Mouse (Mus musculus) testis, adult 2 months (tissue): ENCODE results near the gene Cux1. TPM values are rescaled to one million over a fixed set of nuclear protein-coding genes. Genes with fewer than 3 reads are reported as not detected.

Experiments used
- H3K27ac ChIP-seq: fragments of 200-500 bp; 2 replicates; pipeline ENCODE4 v1.5.1; 2012; ENCODE audit warnings: low read depth, low read length; ENCODE audit not compliant: control insufficient read depth, insufficient read depth
- H3K27me3 ChIP-seq: fragments of 200-500 bp; 2 replicates; pipeline ENCODE4 v1.6.1; 2012; ENCODE audit warnings: mild to moderate bottlenecking, low read length, moderate library complexity; ENCODE audit not compliant: control insufficient read depth, insufficient read depth
- H3K36me3 ChIP-seq: fragments of 200-500 bp; 2 replicates; pipeline ENCODE4 v1.6.1; 2012; ENCODE audit warnings: mild to moderate bottlenecking, low read length; ENCODE audit not compliant: control insufficient read depth, insufficient read depth
- H3K4me1 ChIP-seq: fragments of 200-500 bp; 2 replicates; pipeline ENCODE4 v1.6.1; 2012; ENCODE audit warnings: low read length; ENCODE audit not compliant: control insufficient read depth, insufficient read depth
- H3K4me3 ChIP-seq: fragments of 200-500 bp; 2 replicates; pipeline ENCODE4 v1.5.1; 2012; ENCODE audit warnings: low read depth, mild to moderate bottlenecking, low read length, moderate library complexity, mixed read lengths; ENCODE audit not compliant: control insufficient read depth
- CTCF ChIP-seq: fragments of 200-500 bp; IDR thresholded peaks from 2 replicates; pipeline ENCODE4 v1.5.1; 2012; ENCODE audit warnings: low read depth, mild to moderate bottlenecking, inconsistent platforms, low read length, moderate library complexity; ENCODE audit not compliant: control insufficient read depth, insufficient read depth, insufficient replicate concordance
- POLR2A ChIP-seq: fragments of 200-500 bp; IDR thresholded peaks from 2 replicates; pipeline ENCODE4 v1.6.1; 2012; ENCODE audit warnings: low read depth, mild to moderate bottlenecking, inconsistent platforms, low read length, moderate library complexity; ENCODE audit not compliant: control insufficient read depth
- polyA plus RNA-seq: library from polyadenylated mRNA; depleted of rRNA; stranded (reverse); fragments of >200 nt; gene quantifications from 2 replicates; pipeline ENCODE4 v1.2.3, GENCODE M21; 2012

Gene Cux1
- polyA plus RNA-seq, 1 experiment = 88.7 TPM

DNA sequence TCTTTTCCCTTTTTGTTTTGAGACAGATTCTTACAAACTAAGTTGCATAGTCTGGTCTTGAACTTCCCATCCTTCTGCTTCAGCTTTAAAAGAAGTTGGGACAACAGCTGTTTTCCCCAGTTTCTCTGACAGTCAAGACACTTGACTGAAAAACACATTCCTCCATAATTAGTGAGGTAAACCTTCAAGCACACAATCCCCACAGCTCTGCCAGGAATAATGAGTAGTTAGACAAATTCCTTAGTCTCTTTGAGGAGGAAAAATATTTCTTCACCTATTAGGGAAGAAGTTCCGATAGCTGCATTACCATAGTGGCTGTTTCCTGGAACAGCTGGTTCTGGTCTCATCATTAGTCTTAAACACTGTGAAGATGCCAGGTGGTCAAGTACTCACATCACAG is 233.2 kb downstream of the Cux1 start:
- Histone ChIP-seq H3K27ac (no peak overlapping the region), H3K4me3 (no peak overlapping the region), H3K36me3 (no peaks in the 10 kb centered on the region), H3K4me1 (no peaks in the 10 kb centered on the region), H3K27me3 (no peaks in the 10 kb centered on the region)
- TF ChIP-seq POLR2A (no peak), CTCF (no peak)

DNA sequence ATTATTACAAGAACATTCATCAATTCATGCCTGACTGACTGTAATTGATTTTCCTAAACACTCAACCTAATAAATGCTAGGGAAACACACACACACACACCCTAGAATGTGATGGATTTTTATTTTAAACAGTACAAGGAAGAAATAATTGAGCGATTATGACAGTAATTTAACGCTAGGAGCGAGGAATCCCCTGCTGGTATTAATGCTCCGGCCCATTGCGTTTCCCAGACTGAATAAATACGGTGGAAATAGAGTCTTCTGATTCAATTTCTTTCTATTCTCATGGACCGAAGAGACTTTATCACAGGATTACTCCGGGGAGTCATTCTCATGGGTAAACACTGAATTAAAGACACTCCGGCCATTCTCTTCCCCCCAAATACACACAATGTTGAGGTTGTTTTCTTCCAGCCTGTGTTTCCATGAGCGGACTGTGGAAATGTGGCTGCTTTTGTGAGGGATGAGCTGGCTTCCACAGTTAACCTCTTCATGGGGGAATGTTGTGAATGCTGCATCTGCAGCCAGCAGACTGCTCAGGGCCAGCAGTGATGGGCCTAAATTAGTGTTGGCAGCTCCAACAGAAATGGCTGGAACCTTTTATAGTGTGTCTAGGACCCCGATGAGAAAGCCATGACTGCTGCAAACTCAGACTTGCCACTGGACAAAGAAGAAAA is 234.4 kb downstream of the Cux1 start:
- Histone ChIP-seq H3K27me3 (no peaks in the 10 kb centered on the region), H3K36me3 (no peaks in the 10 kb centered on the region), H3K4me3 (no peak overlapping the region), H3K27ac (no peak overlapping the region), H3K4me1 (no peaks in the 10 kb centered on the region)
- TF ChIP-seq CTCF = no peak
- TF ChIP-seq POLR2A = no peak

GRCm38 (mm10) chr5:136327736-136328135 is 239.6 kb downstream of the Cux1 start:
- Histone ChIP-seq H3K27me3 (no peaks in the 10 kb centered on the region), H3K4me3 (no peak overlapping the region), H3K27ac (no peak overlapping the region), H3K36me3 (peaks cover 2% of the 10 kb centered on the region; the same call in 1 of the 2 replicates), H3K4me1 (no peaks in the 10 kb centered on the region; the same call in 1 of the 2 replicates)
- TF ChIP-seq POLR2A (no peak), CTCF (no peak)

- TF ChIP-seq POLR2A = no peak
- TF ChIP-seq CTCF = no peak
- H3K27me3 ChIP-seq = no peaks in the 10 kb centered on the region
- H3K4me3 ChIP-seq = no peak overlapping the region
- H3K4me1 ChIP-seq = no peaks in the 10 kb centered on the region; the same call in 1 of the 2 replicates
- H3K36me3 ChIP-seq = peaks cover 2% of the 10 kb centered on the region; the same call in 1 of the 2 replicates
- H3K27ac ChIP-seq = no peak overlapping the region
These were observed 240.7 kb downstream of the Cux1 start for GRCm38 (mm10) chr5:136326626-136327025.

GRCm38 (mm10) chr5:136324506-136324905 is 242.8 kb downstream of the Cux1 start:
- TF ChIP-seq POLR2A (no peak), CTCF (no peak)
- peaks cover 2% of the 10 kb centered on the region; the same call in 1 of the 2 replicates for H3K36me3 ChIP-seq
- H3K4me1 ChIP-seq = no peaks in the 10 kb centered on the region; the same call in 1 of the 2 replicates
- H3K4me3 ChIP-seq = no peak overlapping the region
- H3K27ac ChIP-seq = no peak overlapping the region
- H3K27me3 ChIP-seq = no peaks in the 10 kb centered on the region

GRCm38 (mm10) chr5:136321378-136321777 is 245.9 kb downstream of the Cux1 start:
- no peaks in the 10 kb centered on the region for H3K36me3 ChIP-seq
- H3K4me3 ChIP-seq = no peak overlapping the region

GRCm38 (mm10) chr5:136312566-136312965 is 254.7 kb downstream of the Cux1 start:
- Histone ChIP-seq H3K27me3 (no peaks in the 10 kb centered on the region), H3K36me3 (peaks cover 7% of the 10 kb centered on the region), H3K4me3 (no peak overlapping the region), H3K27ac (no peak overlapping the region), H3K4me1 (no peaks in the 10 kb centered on the region)
- TF ChIP-seq CTCF (no peak), POLR2A (no peak)

More at GRCm38 (mm10) chr5:136321378-136321777, 245.9 kb downstream of the Cux1 start:
- Histone ChIP-seq H3K27me3 (no peaks in the 10 kb centered on the region), H3K27ac (no peak overlapping the region), H3K4me1 (no peaks in the 10 kb centered on the region; the same call in 1 of the 2 replicates)
- TF ChIP-seq CTCF (no peak), POLR2A (no peak)
